Mouse (Mus musculus) CH12.LX (cell line): ENCODE results near the gene Selenoo.

Experiments used
- CTCF ChIP-seq, 2 experiments: IDR thresholded peaks in 1 of 2; conservative IDR thresholded peaks in 1 of 2; 2 replicates each; pipeline ENCODE4 v1.5.1; 2011 to 2012; ENCODE audit warnings: low read depth in 2 of 2, low read length in 2 of 2, improper control_type of control experiment in 1 of 2, inconsistent platforms in 1 of 2, mild to moderate bottlenecking in 1 of 2, moderate library complexity in 1 of 2
- MAFK ChIP-seq: IDR thresholded peaks from 2 replicates; pipeline ENCODE4 v1.6.1; 2011; ENCODE audit warnings: low read length, improper control_type of control experiment; ENCODE audit not compliant: insufficient replicate concordance
- MAX ChIP-seq: IDR thresholded peaks from 2 replicates; pipeline ENCODE4 v1.6.1; 2011; ENCODE audit warnings: low read length, improper control_type of control experiment
- TCF12 ChIP-seq: IDR thresholded peaks from 2 replicates; pipeline ENCODE4 v1.6.1; 2014; ENCODE audit warnings: low read depth, mild to moderate bottlenecking, inconsistent platforms, low read length, improper control_type of control experiment

DNA sequence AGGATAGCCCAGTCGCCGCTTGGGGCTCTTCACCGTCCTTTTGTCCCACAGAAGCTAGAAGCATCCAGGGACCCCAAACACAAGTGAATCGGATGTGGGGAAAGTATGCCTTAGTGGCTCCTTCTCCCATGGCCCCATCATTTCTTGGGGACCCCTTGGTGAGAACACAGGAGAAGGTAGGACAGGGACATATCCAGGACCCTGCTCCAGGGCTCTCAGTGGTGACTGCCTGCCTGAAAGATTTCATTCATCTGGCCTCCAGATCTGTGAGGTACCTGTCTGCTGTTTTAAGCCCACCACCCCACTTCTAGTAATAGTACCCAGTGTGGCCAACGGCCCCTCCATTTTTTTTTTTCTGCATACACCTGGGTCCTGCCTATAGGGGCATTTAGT, 26.4 kb upstream of the Selenoo start:
- TF ChIP-seq CTCF (conservative IDR thresholded peaks at IDR 0.05 in 1 of 2, IDR thresholded peaks at IDR 0.05 in 1 of 2; ENCODE audit: low read depth in 2 of 2, low read length in 2 of 2), result no peak
- no peak for TF ChIP-seq MAFK
- no peak for TF ChIP-seq TCF12
- no peak for TF ChIP-seq MAX
